Mouse (Mus musculus) heart, embryonic 10.5 days (tissue): Measurements from ENCODE around the gene Ubash3b. TPM values are rescaled to one million over a fixed set of nuclear protein-coding genes. Genes with fewer than 3 reads are reported as not detected.

Source experiments
- DNase-seq: peaks from one replicate; pipeline ENCODE4 v3.0.0-alpha.2; 2017; ENCODE audit warnings: low spot score
- H3K27ac ChIP-seq: fragments of 300-500 bp; sonication (generic); 2 replicates; pipeline ENCODE4 v1.5.1; 2016; ENCODE audit warnings: mild to moderate bottlenecking
- H3K27me3 ChIP-seq: fragments of 300-500 bp; sonication (generic); 2 replicates; pipeline ENCODE4 v1.6.1; 2016; ENCODE audit warnings: mild to moderate bottlenecking; ENCODE audit not compliant: poor library complexity, insufficient read depth, severe bottlenecking
- H3K36me3 ChIP-seq: fragments of 300-500 bp; sonication (generic); 2 replicates; pipeline ENCODE4 v1.6.1; 2016; ENCODE audit warnings: mild to moderate bottlenecking, moderate library complexity
- H3K4me1 ChIP-seq: fragments of 300-500 bp; sonication (generic); 2 replicates; pipeline ENCODE4 v1.6.1; 2016; ENCODE audit warnings: mild to moderate bottlenecking
- H3K4me3 ChIP-seq: fragments of 300-500 bp; sonication (generic); 2 replicates; pipeline ENCODE4 v1.5.1; 2016; ENCODE audit warnings: mild to moderate bottlenecking, moderate library complexity
- H3K9me3 ChIP-seq: fragments of 300-500 bp; sonication (generic); 2 replicates; pipeline ENCODE4 v1.6.1; 2016; ENCODE audit warnings: mild to moderate bottlenecking, moderate library complexity
- WGBS: fragments of 180-500 bp; shearing (Covaris S2); methylation state at CpG from one replicate; pipeline ENCODE4 v1.1.7; 2016; 5-methylcytosine and 5-hydroxymethylcytosine counted together
- polyA plus RNA-seq: library from polyadenylated mRNA; unstranded; fragments of >200 nt; fragmentation: Nextera tagmentation; extraction: Ambion mirVana; gene quantifications from 2 replicates; pipeline ENCODE4 v1.2.1, GENCODE M21; 2016

Gene Ubash3b
- polyA plus RNA-seq, 1 experiment from 2014 or later, result 13.3 TPM

- Histone ChIP-seq H3K4me3 (no peak overlapping the region), H3K36me3 (peaks cover 6% of the 10 kb centered on the region; the same call in 1 of the 2 replicates), H3K9me3 (no peaks in the 10 kb centered on the region), H3K4me1 (no peaks in the 10 kb centered on the region), H3K27ac (no peak overlapping the region), H3K27me3 (no peaks in the 10 kb centered on the region)
- no peak for DNase-seq
- WGBS, result 92% methylated on average over 5 of the region's 5 CpGs
Observed at GRCm38 (mm10) chr9:41012456-41012855, 149.0 kb downstream of the Ubash3b start.

GRCm38 (mm10) chr9:41011512-41012436, 149.7 kb downstream of the Ubash3b start:
- no peaks in the 10 kb centered on the region for H3K9me3 ChIP-seq
- H3K36me3 ChIP-seq, result peaks cover 6% of the 10 kb centered on the region; the same call in 1 of the 2 replicates
- no peak overlapping the region for H3K27ac ChIP-seq
- DNase-seq, result no peak
- WGBS, result 79% methylated on average over 13 of the region's 13 CpGs
- H3K27me3 ChIP-seq, result no peaks in the 10 kb centered on the region
- no peaks in the 10 kb centered on the region for H3K4me1 ChIP-seq
- no peak overlapping the region for H3K4me3 ChIP-seq

- DNase-seq, result no peak
- Histone ChIP-seq H3K27ac (no peak overlapping the region), H3K4me1 (0 out of 2 replicates have a peak, but pooled peaks cover 5% of the 10 kb centered on the region), H3K9me3 (no peaks in the 10 kb centered on the region), H3K36me3 (no peaks in the 10 kb centered on the region), H3K4me3 (no peak overlapping the region), H3K27me3 (no peaks in the 10 kb centered on the region)
- WGBS, result 47% methylated on average over 1 of the region's 1 CpGs
Observed at GRCm38 (mm10) chr9:41007785-41008184, 153.7 kb downstream of the Ubash3b start.

GRCm38 (mm10) chr9:41004415-41004814, 157.1 kb downstream of the Ubash3b start, which contains the start of gene Crtam:
Gene Crtam, minus strand, starts transcription at chr9:41004628.
- no peak for DNase-seq
- no peak within 1 kb of the TSS for H3K27ac ChIP-seq
- no peak within 1 kb of the TSS for H3K4me3 ChIP-seq
- no peaks in the 10 kb centered on the region for H3K27me3 ChIP-seq
- 0 out of 2 replicates have a peak, but pooled peaks cover 5% of the 10 kb centered on the region for H3K4me1 ChIP-seq
- no peaks in the 10 kb centered on the region for H3K36me3 ChIP-seq
- 24% methylated on average over 4 of the region's 4 CpGs for WGBS
- H3K9me3 ChIP-seq, result no peaks in the 10 kb centered on the region

- no peaks in the 10 kb centered on the region for H3K36me3 ChIP-seq
- H3K9me3 ChIP-seq, result no peaks in the 10 kb centered on the region
- no peaks in the 10 kb centered on the region for H3K4me1 ChIP-seq
- WGBS, result 83% methylated on average over 7 of the region's 7 CpGs
- no peak overlapping the region for H3K27ac ChIP-seq
- H3K27me3 ChIP-seq, result no peaks in the 10 kb centered on the region
- DNase-seq, result no peak
- no peak overlapping the region for H3K4me3 ChIP-seq
Observed at GRCm38 (mm10) chr9:40997116-40997779, 164.2 kb downstream of the Ubash3b start.

GRCm38 (mm10) chr9:40994075-40994474, 167.4 kb downstream of the Ubash3b start:
- Histone ChIP-seq H3K27me3 (no peaks in the 10 kb centered on the region), H3K27ac (no peak overlapping the region), H3K4me1 (no peaks in the 10 kb centered on the region), H3K4me3 (no peak overlapping the region), H3K9me3 (no peaks in the 10 kb centered on the region), H3K36me3 (no peaks in the 10 kb centered on the region)
- 65% methylated on average over 5 of the region's 5 CpGs for WGBS
- DNase-seq, result no peak

GRCm38 (mm10) chr9:40991511-40991910, 170.0 kb downstream of the Ubash3b start:
- Histone ChIP-seq H3K9me3 (no peaks in the 10 kb centered on the region), H3K4me3 (no peak overlapping the region), H3K27ac (no peak overlapping the region), H3K36me3 (no peaks in the 10 kb centered on the region), H3K27me3 (no peaks in the 10 kb centered on the region; the same call in 1 of the 2 replicates), H3K4me1 (no peaks in the 10 kb centered on the region)
- 87% methylated on average over 6 of the region's 6 CpGs for WGBS
- DNase-seq, result no peak

- Histone ChIP-seq H3K27me3 (no peaks in the 10 kb centered on the region; the same call in 1 of the 2 replicates), H3K36me3 (no peaks in the 10 kb centered on the region), H3K4me1 (no peaks in the 10 kb centered on the region), H3K27ac (peak overlapping the region; percentile 9; the same call in 1 of the 2 replicates), H3K4me3 (no peak overlapping the region), H3K9me3 (no peaks in the 10 kb centered on the region)
- 40% methylated on average over 4 of the region's 4 CpGs for WGBS
- no peak for DNase-seq
Observed at GRCm38 (mm10) chr9:40989940-40990588, 171.4 kb downstream of the Ubash3b start.

- DNase-seq, result no peak
- Histone ChIP-seq H3K4me3 (no peak overlapping the region), H3K4me1 (no peaks in the 10 kb centered on the region), H3K27me3 (no peaks in the 10 kb centered on the region; the same call in 1 of the 2 replicates), H3K36me3 (no peaks in the 10 kb centered on the region), H3K27ac (no peak overlapping the region), H3K9me3 (no peaks in the 10 kb centered on the region)
- WGBS, result 65% methylated on average over 3 of the region's 3 CpGs
Observed at GRCm38 (mm10) chr9:40984313-40984712, 177.2 kb downstream of the Ubash3b start.

GRCm38 (mm10) chr9:40983758-40984157, 177.7 kb downstream of the Ubash3b start:
- Histone ChIP-seq H3K4me3 (no peak overlapping the region), H3K36me3 (no peaks in the 10 kb centered on the region), H3K4me1 (no peaks in the 10 kb centered on the region), H3K27me3 (no peaks in the 10 kb centered on the region; the same call in 1 of the 2 replicates), H3K9me3 (no peaks in the 10 kb centered on the region), H3K27ac (no peak overlapping the region)
- DNase-seq, result no peak
- WGBS, result 78% methylated on average over 3 of the region's 3 CpGs

GRCm38 (mm10) chr9:40982480-40982879, 179.0 kb downstream of the Ubash3b start:
- no peak overlapping the region for H3K4me3 ChIP-seq
- H3K36me3 ChIP-seq, result no peaks in the 10 kb centered on the region
- no peaks in the 10 kb centered on the region for H3K4me1 ChIP-seq
- DNase-seq, result no peak
- 29% methylated on average over 6 of the region's 6 CpGs for WGBS
- H3K9me3 ChIP-seq, result no peaks in the 10 kb centered on the region
- H3K27ac ChIP-seq, result no peak overlapping the region
- no peaks in the 10 kb centered on the region; the same call in 1 of the 2 replicates for H3K27me3 ChIP-seq

GRCm38 (mm10) chr9:40974042-40974801, 187.3 kb downstream of the Ubash3b start:
- H3K36me3 ChIP-seq, result no peaks in the 10 kb centered on the region
- no peaks in the 10 kb centered on the region for H3K27me3 ChIP-seq
- no peak for DNase-seq
- H3K4me1 ChIP-seq, result no peaks in the 10 kb centered on the region
- H3K27ac ChIP-seq, result no peak overlapping the region
- no peak overlapping the region for H3K4me3 ChIP-seq
- H3K9me3 ChIP-seq, result no peaks in the 10 kb centered on the region
- 72% methylated on average over 11 of the region's 11 CpGs for WGBS
